Mouse (Mus musculus) stomach, postnatal 0 days (tissue): ENCODE measurements around the gene Rarb. TPM values are rescaled to one million over a fixed set of nuclear protein-coding genes. Genes with fewer than 3 reads are reported as not detected.

Source experiments
- ATAC-seq: fragments of 200-750 bp; cut with Nextera tagmentation; 2 replicates; pipeline ENCODE4 v1.8.0; 2017; ENCODE audit not compliant: low FRiP score, low TSS enrichment
- DNase-seq: peaks from one replicate; pipeline ENCODE4 v3.0.0-alpha.2; 2016; ENCODE audit warnings: low spot score
- H3K27ac ChIP-seq: fragments of 300-500 bp; sonication (generic); replicated peaks from 2 replicates; pipeline ENCODE4 v1.5.1; 2014; ENCODE audit warnings: mild to moderate bottlenecking, control low read depth
- H3K27me3 ChIP-seq: fragments of 300-500 bp; sonication (generic); 2 replicates; pipeline ENCODE4 v1.6.1; 2014; ENCODE audit warnings: low read length; ENCODE audit not compliant: control insufficient read depth, insufficient read depth
- H3K36me3 ChIP-seq: fragments of 300-500 bp; sonication (generic); 2 replicates; pipeline ENCODE4 v1.6.1; 2014; ENCODE audit warnings: low read length, mixed read lengths; ENCODE audit not compliant: control insufficient read depth, insufficient read depth
- H3K4me1 ChIP-seq: fragments of 300-500 bp; sonication (generic); replicated peaks from 2 replicates; pipeline ENCODE4 v1.6.1; 2014; ENCODE audit warnings: antibody characterized with exemption; ENCODE audit not compliant: control insufficient read depth, insufficient read depth
- H3K4me2 ChIP-seq: fragments of 300-500 bp; sonication (generic); replicated peaks from 2 replicates; pipeline ENCODE4 v1.6.1; 2014; ENCODE audit warnings: low read depth, mild to moderate bottlenecking, control low read depth, moderate library complexity
- H3K4me3 ChIP-seq: fragments of 300-500 bp; sonication (generic); 2 replicates; pipeline ENCODE4 v1.5.1; 2014; ENCODE audit warnings: low read depth, low read length, control low read depth
- H3K9ac ChIP-seq: fragments of 300-500 bp; sonication (generic); 2 replicates; pipeline ENCODE4 v1.6.1; 2014; ENCODE audit warnings: mild to moderate bottlenecking, low read length, control low read depth, mixed read lengths
- H3K9me3 ChIP-seq: fragments of 300-500 bp; sonication (generic); 2 replicates; pipeline ENCODE4 v1.6.1; 2016; ENCODE audit warnings: low read length; ENCODE audit not compliant: control insufficient read depth
- CTCF ChIP-seq: IDR thresholded peaks from 2 replicates; pipeline ENCODE4 v1.5.1; 2016; ENCODE audit warnings: antibody characterized with exemption, low read depth, mild to moderate bottlenecking, moderate library complexity
- EP300 ChIP-seq: optimal IDR thresholded peaks from 2 replicates; pipeline ENCODE3; 2016; ENCODE audit warnings: antibody characterized with exemption
- WGBS: fragments of 180-500 bp; shearing (Covaris S2); extraction: QIAGEN DNeasy Blood & Tissue Kit; methylation state at CpG from one replicate; pipeline ENCODE4 v1.1.7; 2014; 5-methylcytosine and 5-hydroxymethylcytosine counted together
- polyA plus RNA-seq: library from polyadenylated mRNA; unstranded; fragments of >200 nt; fragmentation: Nextera tagmentation; extraction: Ambion mirVana; gene quantifications from 2 replicates; pipeline ENCODE4 v1.2.1, GENCODE M21; 2015

Gene Rarb
- polyA plus RNA-seq, 1 experiment from 2014 or later: 4.0 TPM

- no peak for ATAC-seq
- DNase-seq: no peak
- TF ChIP-seq CTCF: no peak
- TF ChIP-seq EP300: no peak
- Histone ChIP-seq H3K4me1 (no peaks in the 10 kb centered on the region), H3K9me3 (no peaks in the 10 kb centered on the region), H3K9ac (no peak overlapping the region), H3K4me3 (no peak overlapping the region), H3K4me2 (no peak overlapping the region), H3K36me3 (no peaks in the 10 kb centered on the region), H3K27ac (no peak overlapping the region), H3K27me3 (no peaks in the 10 kb centered on the region)
- WGBS: 50% methylated on average over 6 of the region's 6 CpGs
Measured at GRCm38 (mm10) chr14:16547492-16548199, 271.3 kb downstream of the Rarb start.

- Histone ChIP-seq H3K36me3 (no peaks in the 10 kb centered on the region), H3K9me3 (no peaks in the 10 kb centered on the region), H3K9ac (no peak overlapping the region), H3K27me3 (no peaks in the 10 kb centered on the region), H3K4me2 (no peak overlapping the region), H3K4me3 (no peak overlapping the region), H3K27ac (no peak overlapping the region), H3K4me1 (no peaks in the 10 kb centered on the region)
- ATAC-seq: no peak
- 63% methylated on average over 2 of the region's 2 CpGs for WGBS
- TF ChIP-seq EP300 (no peak), CTCF (no peak)
- DNase-seq: no peak
Measured at GRCm38 (mm10) chr14:16544995-16545394, 274.0 kb downstream of the Rarb start.

GRCm38 (mm10) chr14:16541641-16542040, 277.3 kb downstream of the Rarb start:
- Histone ChIP-seq H3K4me1 (no peaks in the 10 kb centered on the region), H3K36me3 (no peaks in the 10 kb centered on the region), H3K27me3 (no peaks in the 10 kb centered on the region), H3K9ac (no peak overlapping the region), H3K27ac (no peak overlapping the region), H3K4me2 (no peak overlapping the region), H3K4me3 (no peak overlapping the region), H3K9me3 (no peaks in the 10 kb centered on the region)
- TF ChIP-seq CTCF (no peak), EP300 (no peak)
- ATAC-seq (no peak), DNase-seq (no peak)
- WGBS: 63% methylated on average over 1 of the region's 1 CpGs

GRCm38 (mm10) chr14:16537433-16537832, 281.5 kb downstream of the Rarb start:
- Histone ChIP-seq H3K36me3 (no peaks in the 10 kb centered on the region), H3K9ac (no peak overlapping the region), H3K4me2 (no peak overlapping the region), H3K4me1 (no peaks in the 10 kb centered on the region), H3K27ac (no peak overlapping the region), H3K9me3 (no peaks in the 10 kb centered on the region), H3K27me3 (no peaks in the 10 kb centered on the region), H3K4me3 (no peak overlapping the region)
- TF ChIP-seq EP300: no peak
- no peak for TF ChIP-seq CTCF
- no peak for ATAC-seq
- 60% methylated on average over 4 of the region's 4 CpGs for WGBS
- DNase-seq: no peak

GRCm38 (mm10) chr14:16528631-16529030, 290.3 kb downstream of the Rarb start:
- H3K36me3 ChIP-seq: no peaks in the 10 kb centered on the region
- no peaks in the 10 kb centered on the region for H3K9me3 ChIP-seq
- H3K4me1 ChIP-seq: no peaks in the 10 kb centered on the region
- DNase-seq (no peak), ATAC-seq (no peak)
- H3K9ac ChIP-seq: no peak overlapping the region
- no peak overlapping the region for H3K4me3 ChIP-seq
- 61% methylated on average over 2 of the region's 2 CpGs for WGBS
- TF ChIP-seq CTCF: no peak
- TF ChIP-seq EP300: no peak
- no peaks in the 10 kb centered on the region for H3K27me3 ChIP-seq
- H3K27ac ChIP-seq: no peak overlapping the region
- no peak overlapping the region for H3K4me2 ChIP-seq

- Histone ChIP-seq H3K9me3 (no peaks in the 10 kb centered on the region), H3K27me3 (no peaks in the 10 kb centered on the region), H3K9ac (no peak overlapping the region), H3K27ac (no peak overlapping the region), H3K4me2 (no peak overlapping the region), H3K4me3 (no peak overlapping the region), H3K36me3 (no peaks in the 10 kb centered on the region), H3K4me1 (no peaks in the 10 kb centered on the region)
- TF ChIP-seq EP300 (no peak), CTCF (0 out of 2 replicates have a peak, but pooled peaks have one; percentile 34)
- 88% methylated on average over 3 of the region's 3 CpGs for WGBS
- DNase-seq (no peak), ATAC-seq (no peak)
Measured at GRCm38 (mm10) chr14:16526120-16526519, 292.8 kb downstream of the Rarb start.
